Mouse (Mus musculus): ENCODE measurements around the gene Otop2.
A peak's percentile ranks its signal among the peaks of the same experiment; 100 is the strongest.

DNA sequence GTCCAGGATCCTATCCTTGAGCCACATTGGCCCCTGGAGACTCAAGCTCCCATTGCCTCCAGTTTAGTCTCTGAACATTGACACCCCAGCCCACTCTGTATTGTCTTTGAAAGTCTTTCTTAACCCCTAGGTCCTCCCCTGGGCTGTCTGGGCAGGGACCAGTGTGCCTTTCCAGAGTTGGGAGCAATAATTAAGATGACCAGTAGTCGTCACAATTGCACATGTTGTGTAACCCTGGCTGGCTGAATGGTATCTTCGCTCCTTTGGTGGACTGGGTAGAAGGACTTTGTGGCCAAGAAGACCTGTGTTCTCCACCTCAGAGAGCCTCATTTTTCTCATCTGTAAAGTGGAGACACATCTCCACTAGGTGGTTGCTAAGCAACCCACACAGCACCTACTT lies 7.3 kb downstream of the Otop2 start:
- TF ChIP-seq CTCF (IDR thresholded peaks at IDR 0.05 in 2 of 3, conservative IDR thresholded peaks at IDR 0.05 in 1 of 3; ENCODE audit: control insufficient read depth in 1 of 3, insufficient read depth in 1 of 3, low read depth in 2 of 3, low read length in 3 of 3, poor library complexity in 1 of 3, severe bottlenecking in 1 of 3): peak; percentile 12 to 47 (median 16); a peak in 3 of 6 replicates
- TF ChIP-seq MAX (IDR thresholded peaks at IDR 0.05; ENCODE audit: low read length): no peak
- no peak for TF ChIP-seq POLR2A (IDR thresholded peaks at IDR 0.05; ENCODE audit: control insufficient read depth in 1 of 2, insufficient read depth in 1 of 2, low read depth in 1 of 2, low read length in 2 of 2, poor library complexity in 1 of 2)
- no peak for TF ChIP-seq GATA1 (IDR thresholded peaks at IDR 0.05; ENCODE audit: low read depth, low read length)
- no peak for TF ChIP-seq ZKSCAN1 (IDR thresholded peaks at IDR 0.05; ENCODE audit: low read depth, low read length)
- no peak for TF ChIP-seq ZC3H11A (IDR thresholded peaks at IDR 0.05; ENCODE audit: low read depth, low read length)
- TF ChIP-seq CHD2 (IDR thresholded peaks at IDR 0.05; ENCODE audit: low read length): no peak
- no peak for TF ChIP-seq MEF2A (IDR thresholded peaks at IDR 0.05; ENCODE audit: extremely low read depth, insufficient replicate concordance, low read depth, low read length, poor library complexity, severe bottlenecking)
- no peak for TF ChIP-seq MXI1 (IDR thresholded peaks at IDR 0.05; ENCODE audit: low read depth, low read length)
- TF ChIP-seq CHD1 (IDR thresholded peaks at IDR 0.05; ENCODE audit: low read depth, low read length): no peak
